Mouse (Mus musculus) midbrain, embryonic 10.5 days (tissue): ENCODE measurements around the gene Foxf2. TPM values are rescaled to one million over a fixed set of nuclear protein-coding genes. Genes with fewer than 3 reads are reported as not detected.

Experiments used
- DNase-seq: peaks from one replicate; pipeline ENCODE4 v3.0.0-alpha.2; 2017; ENCODE audit warnings: low spot score
- H3K27ac ChIP-seq: fragments of 300-500 bp; sonication (generic); replicated peaks from 2 replicates; pipeline ENCODE4 v1.5.1; 2016; ENCODE audit warnings: mild to moderate bottlenecking
- H3K27me3 ChIP-seq: fragments of 300-500 bp; sonication (generic); 2 replicates; pipeline ENCODE4 v1.6.1; 2016; ENCODE audit warnings: low read depth, mild to moderate bottlenecking; ENCODE audit not compliant: poor library complexity, severe bottlenecking
- H3K36me3 ChIP-seq: fragments of 300-500 bp; sonication (generic); 2 replicates; pipeline ENCODE4 v1.6.1; 2016; ENCODE audit warnings: mild to moderate bottlenecking, moderate library complexity
- H3K4me1 ChIP-seq: fragments of 300-500 bp; sonication (generic); 2 replicates; pipeline ENCODE4 v1.6.1; 2016
- H3K4me3 ChIP-seq: fragments of 300-500 bp; sonication (generic); 2 replicates; pipeline ENCODE4 v1.5.1; 2016; ENCODE audit warnings: mild to moderate bottlenecking, moderate library complexity
- H3K9me3 ChIP-seq: fragments of 300-500 bp; sonication (generic); replicated peaks from 2 replicates; pipeline ENCODE4 v1.6.1; 2016; ENCODE audit warnings: mild to moderate bottlenecking
- WGBS: fragments of 180-500 bp; shearing (Covaris S2); methylation state at CpG from one replicate; pipeline ENCODE4 v1.1.7; 2016; 5-methylcytosine and 5-hydroxymethylcytosine counted together
- polyA plus RNA-seq: library from polyadenylated mRNA; unstranded; fragments of >200 nt; fragmentation: Nextera tagmentation; extraction: Ambion mirVana; gene quantifications from 2 replicates; pipeline ENCODE4 v1.2.1, GENCODE M21; 2016

The Foxf2 gene
- polyA plus RNA-seq, 1 experiment from 2014 or later = 7.0 TPM

- Histone ChIP-seq H3K4me3 (0 out of 2 replicates have a peak overlapping the region, but pooled peaks have one; percentile 16), H3K4me1 (peaks cover 33% of the 10 kb centered on the region), H3K36me3 (no peaks in the 10 kb centered on the region), H3K27ac (no peak overlapping the region), H3K9me3 (no peaks in the 10 kb centered on the region), H3K27me3 (peaks cover 100% of the 10 kb centered on the region)
- 2% methylated on average over 18 of the region's 18 CpGs for WGBS
- peak; percentile 33 for DNase-seq
Measured at GRCm38 (mm10) chr13:31618919-31619655, 6.5 kb upstream of the Foxf2 start.

- under 1% methylated on average over 33 of the region's 33 CpGs for WGBS
- DNase-seq = peak; percentile 36
- no peaks in the 10 kb centered on the region for H3K36me3 ChIP-seq
- H3K27me3 ChIP-seq = peaks cover 100% of the 10 kb centered on the region
- H3K9me3 ChIP-seq = no peaks in the 10 kb centered on the region
- no peak overlapping the region for H3K4me3 ChIP-seq
- H3K27ac ChIP-seq = no peak overlapping the region
- peaks cover 37% of the 10 kb centered on the region for H3K4me1 ChIP-seq
Measured at GRCm38 (mm10) chr13:31619826-31620498, 5.7 kb upstream of the Foxf2 start.

- Histone ChIP-seq H3K4me3 (no peak overlapping the region), H3K9me3 (no peaks in the 10 kb centered on the region), H3K4me1 (peaks cover 39% of the 10 kb centered on the region), H3K27me3 (peaks cover 100% of the 10 kb centered on the region), H3K27ac (no peak overlapping the region), H3K36me3 (no peaks in the 10 kb centered on the region)
- peak; percentile 46 for DNase-seq
- 0% methylated on average over 10 of the region's 10 CpGs for WGBS
Measured at GRCm38 (mm10) chr13:31620499-31620847, 5.1 kb upstream of the Foxf2 start.

GRCm38 (mm10) chr13:31620937-31621336 lies 4.7 kb upstream of the Foxf2 start:
- H3K4me1 ChIP-seq = peaks cover 42% of the 10 kb centered on the region
- WGBS = 4% methylated on average over 4 of the region's 4 CpGs
- H3K4me3 ChIP-seq = no peak overlapping the region
- peaks cover 100% of the 10 kb centered on the region for H3K27me3 ChIP-seq
- DNase-seq = peak; percentile 19
- no peak overlapping the region for H3K27ac ChIP-seq
- H3K36me3 ChIP-seq = no peaks in the 10 kb centered on the region
- H3K9me3 ChIP-seq = no peaks in the 10 kb centered on the region

- no peaks in the 10 kb centered on the region for H3K36me3 ChIP-seq
- H3K27ac ChIP-seq = no peak overlapping the region
- peak; percentile 20 for DNase-seq
- no peak overlapping the region for H3K4me3 ChIP-seq
- no peaks in the 10 kb centered on the region for H3K9me3 ChIP-seq
- peaks cover 100% of the 10 kb centered on the region for H3K27me3 ChIP-seq
- H3K4me1 ChIP-seq = peaks cover 47% of the 10 kb centered on the region
- WGBS = 2% methylated on average over 9 of the region's 9 CpGs
Measured at GRCm38 (mm10) chr13:31621741-31622140, 3.9 kb upstream of the Foxf2 start.

- WGBS = 4% methylated on average over 3 of the region's 3 CpGs
- H3K36me3 ChIP-seq = no peaks in the 10 kb centered on the region
- no peak for DNase-seq
- H3K4me1 ChIP-seq = peaks cover 51% of the 10 kb centered on the region
- no peaks in the 10 kb centered on the region for H3K9me3 ChIP-seq
- no peak overlapping the region for H3K27ac ChIP-seq
- H3K4me3 ChIP-seq = no peak overlapping the region
- peaks cover 100% of the 10 kb centered on the region for H3K27me3 ChIP-seq
Measured at GRCm38 (mm10) chr13:31622371-31622770, 3.2 kb upstream of the Foxf2 start.

- no peak overlapping the region for H3K4me3 ChIP-seq
- DNase-seq = no peak
- H3K27me3 ChIP-seq = peaks cover 100% of the 10 kb centered on the region
- 2% methylated on average over 6 of the region's 6 CpGs for WGBS
- no peak overlapping the region for H3K27ac ChIP-seq
- H3K9me3 ChIP-seq = no peaks in the 10 kb centered on the region
- no peaks in the 10 kb centered on the region for H3K36me3 ChIP-seq
- peaks cover 49% of the 10 kb centered on the region for H3K4me1 ChIP-seq
Measured at GRCm38 (mm10) chr13:31623291-31623690, 2.3 kb upstream of the Foxf2 start.

GRCm38 (mm10) chr13:31623906-31624860 lies 1.4 kb upstream of the Foxf2 start:
- DNase-seq = peak; percentile 54
- peak overlapping the region; percentile 59 for H3K4me3 ChIP-seq
- WGBS = under 1% methylated on average over 19 of the region's 20 CpGs
- H3K36me3 ChIP-seq = no peaks in the 10 kb centered on the region
- H3K4me1 ChIP-seq = peaks cover 55% of the 10 kb centered on the region
- no peaks in the 10 kb centered on the region for H3K9me3 ChIP-seq
- H3K27me3 ChIP-seq = peaks cover 100% of the 10 kb centered on the region
- H3K27ac ChIP-seq = no peak overlapping the region

- no peaks in the 10 kb centered on the region for H3K9me3 ChIP-seq
- H3K27me3 ChIP-seq = peaks cover 100% of the 10 kb centered on the region
- peak overlapping the region; percentile 17; the same call in 1 of the 2 replicates for H3K27ac ChIP-seq
- H3K36me3 ChIP-seq = no peaks in the 10 kb centered on the region
- peaks cover 60% of the 10 kb centered on the region for H3K4me1 ChIP-seq
- peak; percentile 53 for DNase-seq
- WGBS = under 1% methylated on average over 13 of the region's 13 CpGs
- H3K4me3 ChIP-seq = peak overlapping the region; percentile 59
Measured at GRCm38 (mm10) chr13:31624966-31625332, 667 bp upstream of the Foxf2 start.

- H3K4me1 ChIP-seq = peaks cover 54% of the 10 kb centered on the region
- no peaks in the 10 kb centered on the region for H3K9me3 ChIP-seq
- peak overlapping the region; percentile 64; the same call in 1 of the 2 replicates for H3K27ac ChIP-seq
- DNase-seq = peak; percentile 69
- peak overlapping the region; percentile 59 for H3K4me3 ChIP-seq
- H3K36me3 ChIP-seq = no peaks in the 10 kb centered on the region
- under 1% methylated on average over 60 of the region's 60 CpGs for WGBS
- peaks cover 100% of the 10 kb centered on the region for H3K27me3 ChIP-seq
Measured at GRCm38 (mm10) chr13:31626183-31626801, 676 bp downstream of the Foxf2 start.

- H3K4me1 ChIP-seq = peaks cover 54% of the 10 kb centered on the region
- H3K9me3 ChIP-seq = no peaks in the 10 kb centered on the region
- peak overlapping the region; percentile 59; the same call in 1 of the 2 replicates for H3K27ac ChIP-seq
- 1% methylated on average over 24 of the region's 24 CpGs for WGBS
- peaks cover 100% of the 10 kb centered on the region for H3K27me3 ChIP-seq
- H3K36me3 ChIP-seq = no peaks in the 10 kb centered on the region
- H3K4me3 ChIP-seq = peak overlapping the region; percentile 59
- peak; percentile 45 for DNase-seq
Measured at GRCm38 (mm10) chr13:31626991-31627625, 1.5 kb downstream of the Foxf2 start.
